Mouse (Mus musculus) cerebellum, adult 8-10 months (tissue): Measurements from ENCODE around the gene Gtf2f1.
"Not testable (repeated sequence)": the region's sequence is repeated elsewhere in the genome, so short reads cannot be mapped to it uniquely, and the experiment has no call there.

Experiments
- DNase-seq: peaks from one replicate; pipeline ENCODE4 v3.0.0; 2022

Gene Gtf2f1

GRCm38 (mm10) chr17:57011236-57012141 is at the start of gene Gtf2f1, which contains the start of gene Gm17949:
Gene Gtf2f1, minus strand, starts transcription at chr17:57011288.
Gene Gm17949, plus strand, starts transcription at chr17:57011469.
- DNase-seq = peak; percentile 90

GRCm38 (mm10) chr17:57060231-57060801 is 49.2 kb upstream of the Gtf2f1 start:
- peak; percentile 99 for DNase-seq

DNA sequence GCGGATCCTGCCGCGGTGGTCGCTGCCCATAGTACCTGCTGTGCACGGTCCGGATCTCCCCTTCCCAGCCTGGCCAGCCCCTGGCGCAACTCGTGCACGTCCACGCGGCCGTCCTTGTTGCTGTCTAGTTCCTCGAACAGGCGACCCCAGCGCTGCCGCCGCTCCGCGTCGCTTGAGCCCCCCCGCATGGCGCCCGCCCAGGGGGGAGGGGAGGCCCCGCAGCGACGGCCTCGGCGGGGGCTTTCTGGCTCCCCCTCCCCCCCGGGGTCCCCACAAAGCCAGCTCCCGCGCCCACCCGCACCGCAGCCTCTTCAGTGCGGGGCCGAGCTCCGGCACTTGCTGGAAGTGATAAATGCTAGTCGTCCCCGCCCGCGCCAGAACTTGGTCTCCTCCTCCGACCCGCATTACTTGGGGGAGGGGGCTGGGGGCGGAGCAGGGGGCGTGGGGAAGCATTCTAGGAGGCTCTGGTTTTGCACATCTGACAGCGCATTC is 48.4 kb upstream of the Gtf2f1 start, which contains the start of gene Slc25a23:
Gene Slc25a23, minus strand, starts transcription at position 378 of the 492 bp plus-strand sequence.
- peak; percentile 70 for DNase-seq

GRCm38 (mm10) chr17:57058891-57059485 is 47.9 kb upstream of the Gtf2f1 start, which contains the start of gene Crb3:
Gene Crb3, plus strand, starts transcription at chr17:57059105.
- peak; percentile 60 for DNase-seq

- no peak for DNase-seq
Observed at GRCm38 (mm10) chr17:57056246-57056645, 45.2 kb upstream of the Gtf2f1 start.

- not testable (repeated sequence) for DNase-seq
Observed at GRCm38 (mm10) chr17:57051679-57052078, 40.6 kb upstream of the Gtf2f1 start.

DNA sequence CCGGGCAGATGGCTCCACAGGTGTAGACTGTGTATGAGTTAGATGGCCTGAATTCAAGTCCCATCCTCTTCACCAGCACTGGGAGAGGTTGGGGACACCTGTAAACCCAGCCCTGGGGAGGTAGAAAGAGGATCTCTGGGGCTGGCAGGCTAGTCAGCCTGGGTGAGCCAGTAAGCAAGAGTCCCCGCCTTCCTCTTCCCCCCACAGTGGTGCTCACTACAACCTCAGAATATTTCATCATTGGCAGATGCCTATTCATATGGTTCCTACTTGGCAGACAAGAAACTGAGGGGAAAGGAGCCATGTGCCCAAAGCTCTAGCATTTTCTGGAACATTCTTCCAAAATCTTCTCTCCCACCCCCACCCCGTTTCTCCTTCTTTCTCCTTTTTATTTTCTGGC is 37.7 kb upstream of the Gtf2f1 start:
- no peak for DNase-seq

DNA sequence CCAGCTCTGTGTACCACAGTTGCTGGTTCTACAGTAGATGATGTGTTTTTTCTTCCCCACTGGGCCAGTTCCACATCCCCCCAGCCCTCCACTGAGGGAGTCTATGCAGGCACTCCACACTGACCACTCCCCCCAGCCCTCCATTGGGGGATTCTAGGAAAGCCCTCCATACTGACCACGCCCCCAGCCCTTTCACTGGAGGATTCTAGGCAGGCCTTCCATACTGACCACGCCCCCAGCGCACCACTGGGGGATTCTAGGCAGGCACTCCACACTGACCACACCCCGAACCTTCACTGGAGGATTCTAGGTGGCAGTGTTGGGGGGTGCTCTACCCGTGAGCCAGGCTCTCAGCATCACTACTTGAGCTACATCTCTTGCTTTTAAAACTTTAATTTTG is 36.3 kb upstream of the Gtf2f1 start:
- DNase-seq = no peak

DNA sequence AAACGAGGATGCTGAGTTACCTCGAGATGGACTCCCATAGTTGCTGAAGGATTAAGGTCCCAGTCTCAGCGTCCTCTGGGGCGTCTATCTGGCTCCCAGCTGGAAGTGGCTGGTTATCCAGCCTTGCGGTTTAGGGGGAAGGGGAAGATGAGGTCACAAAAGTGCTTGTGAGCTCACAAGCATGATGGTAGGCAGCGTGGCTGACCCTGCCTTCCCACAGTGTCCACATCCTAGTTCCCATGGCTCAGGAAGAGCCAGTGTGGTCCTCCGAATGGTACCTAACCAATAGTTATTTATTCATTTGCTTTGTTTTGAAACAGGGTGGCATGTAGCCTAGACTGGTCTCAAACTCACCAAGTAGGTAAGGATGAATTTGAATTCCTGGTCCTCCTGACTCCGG is 30.5 kb upstream of the Gtf2f1 start, which contains the start of gene Slc25a41:
Gene Slc25a41, minus strand, starts transcription at position 101 of the 400 bp plus-strand sequence.
- DNase-seq = no peak

DNA sequence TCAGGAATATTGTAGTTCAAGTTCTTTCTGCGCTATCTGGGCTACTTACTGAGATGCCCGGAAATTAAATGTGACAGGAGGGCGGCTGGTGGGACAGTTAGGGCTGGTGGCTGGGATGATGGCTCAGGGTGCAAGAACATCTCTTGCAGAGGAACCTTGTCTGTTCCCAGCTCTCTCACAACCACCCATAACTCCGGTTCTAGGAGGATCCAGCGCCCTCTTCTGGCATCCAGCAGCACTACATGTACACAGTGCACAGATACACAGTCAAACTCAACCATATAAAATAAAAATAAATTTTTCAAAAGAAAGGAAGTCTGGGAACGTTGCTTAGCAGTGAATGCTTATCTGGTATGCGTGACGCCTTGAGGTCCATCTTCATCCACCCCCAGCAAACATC is 27.9 kb upstream of the Gtf2f1 start:
- DNase-seq = no peak

DNA sequence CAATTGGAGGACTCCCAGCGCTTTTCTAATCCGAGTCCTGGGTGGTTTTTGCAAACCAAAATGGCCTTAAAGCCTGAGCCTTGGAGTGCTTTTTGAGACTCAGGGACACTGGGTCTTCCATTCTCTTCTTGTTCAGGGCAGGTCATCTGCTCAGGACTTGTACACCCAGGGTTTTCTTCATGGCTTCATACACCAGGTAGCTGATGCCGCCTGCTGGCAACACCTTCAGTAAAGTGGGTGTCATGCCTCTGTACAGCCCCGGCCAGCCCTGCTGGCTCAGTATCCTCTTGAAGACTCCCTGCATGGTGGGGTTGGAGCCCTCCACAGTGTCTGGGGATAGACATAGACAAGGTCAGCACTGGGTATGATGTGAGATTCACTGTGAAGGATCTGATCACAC is 21.8 kb upstream of the Gtf2f1 start:
- DNase-seq = peak; percentile 38

DNA sequence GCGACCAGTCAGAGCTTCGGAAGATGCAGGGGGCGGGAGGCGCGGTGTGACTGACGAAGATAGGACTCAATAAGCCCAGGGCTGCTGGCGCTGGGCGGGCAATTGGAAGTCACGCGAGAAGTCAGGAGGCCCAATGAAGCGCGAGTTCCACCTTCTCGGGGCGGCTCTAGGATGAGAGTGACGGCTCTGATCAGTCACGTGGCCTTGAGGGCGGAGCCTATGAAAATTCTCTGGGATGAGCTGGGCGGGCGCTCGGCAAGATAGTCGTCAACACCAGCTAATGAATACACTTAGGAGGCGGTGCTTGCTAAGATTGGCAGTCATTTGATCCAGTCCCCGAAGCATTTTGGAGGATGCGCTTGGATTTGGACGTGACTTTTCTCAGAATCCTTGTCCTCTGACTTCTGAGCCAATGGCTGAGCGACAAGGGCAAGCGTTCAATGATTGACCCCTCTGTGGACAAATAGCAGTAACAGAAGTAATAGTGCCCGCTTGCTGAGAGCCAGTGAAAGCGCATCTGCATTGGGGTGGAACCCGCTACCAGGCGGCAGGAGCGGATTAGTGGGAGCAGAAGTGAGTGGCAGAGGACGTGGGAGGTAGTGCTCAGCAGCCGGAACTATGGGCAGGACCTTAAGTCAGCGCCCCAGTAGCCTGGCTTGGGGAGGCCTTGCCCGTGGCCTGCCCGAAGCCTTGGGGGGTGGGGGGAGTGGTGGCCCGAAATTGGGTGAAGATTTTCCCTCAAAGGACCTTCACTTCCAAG is 20.8 kb upstream of the Gtf2f1 start:
- DNase-seq = peak; percentile 99

DNA sequence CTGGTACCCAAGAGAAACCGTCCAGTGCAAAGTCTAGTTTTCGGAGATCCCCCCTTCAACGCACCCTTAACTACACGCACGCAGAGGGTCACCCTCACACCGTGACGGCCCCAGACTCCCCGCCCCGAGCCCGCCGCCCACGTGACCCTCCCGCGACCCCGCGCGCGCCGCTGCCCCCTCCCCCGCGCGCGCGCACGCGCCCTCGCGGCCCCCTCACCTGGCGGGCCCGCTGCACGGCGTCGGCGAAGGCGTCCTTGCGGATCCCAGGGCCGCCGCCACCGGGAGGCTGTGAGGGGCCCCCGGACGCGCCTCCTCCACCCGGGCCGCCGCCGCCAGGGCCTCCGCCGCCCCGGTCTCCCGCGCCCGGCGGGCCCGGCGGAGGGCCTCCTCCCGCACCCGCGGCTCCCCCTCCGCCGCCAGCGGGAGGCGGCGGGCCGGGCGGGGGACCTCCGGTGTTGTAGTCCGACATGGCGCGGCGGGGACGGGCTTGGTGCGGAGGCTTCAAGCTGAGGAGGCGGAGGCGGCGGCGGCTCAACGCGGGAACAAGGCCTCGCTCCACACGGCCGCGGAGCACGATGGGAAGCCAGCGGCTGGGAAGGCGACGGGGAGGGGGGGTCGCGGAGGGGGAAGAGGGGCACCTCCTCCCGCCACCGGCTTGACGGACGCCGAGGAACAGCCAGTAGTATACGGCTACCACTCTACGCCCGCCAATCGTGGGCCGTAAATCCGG is 20.0 kb upstream of the Gtf2f1 start, which contains the start of gene Khsrp:
Gene Khsrp, minus strand, starts transcription at position 592 of the 730 bp plus-strand sequence.
- DNase-seq = no peak

DNA sequence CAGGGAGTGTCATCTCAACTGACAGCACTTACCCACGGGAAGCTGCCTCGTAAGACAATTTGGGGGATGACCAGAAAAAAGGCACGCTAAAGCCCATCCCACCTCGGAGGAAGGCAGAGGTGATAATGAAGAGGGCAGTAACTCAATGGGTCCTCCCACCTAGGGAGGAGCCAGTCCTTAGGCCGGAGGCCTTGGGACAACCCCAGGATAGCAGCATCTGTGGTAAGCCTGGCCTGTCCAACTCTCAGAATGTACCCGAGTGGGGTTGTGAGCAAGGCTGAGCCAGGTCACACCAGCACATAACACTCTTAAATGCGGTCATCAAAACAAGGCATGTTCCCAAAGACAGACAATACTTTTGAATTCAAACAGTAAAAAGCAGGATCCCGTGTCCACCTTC is 18.6 kb upstream of the Gtf2f1 start:
- no peak for DNase-seq

DNA sequence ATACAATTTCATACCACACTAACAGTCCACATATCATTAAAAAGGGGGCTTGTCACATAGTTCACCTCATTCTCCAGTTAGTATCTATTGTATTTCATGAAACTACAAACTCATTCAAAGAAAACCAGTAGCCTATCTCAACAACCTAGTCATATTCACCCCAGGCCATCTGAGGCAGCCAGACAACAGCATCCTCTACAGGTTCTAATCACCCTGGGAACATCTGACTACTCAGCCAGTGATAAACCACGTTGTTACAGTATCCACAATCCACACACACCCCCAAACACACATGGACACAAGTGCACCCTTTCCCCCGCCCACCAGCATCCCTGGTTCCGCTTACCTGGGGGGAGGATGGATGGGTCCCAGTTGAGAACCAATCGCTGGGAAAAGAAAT is 16.4 kb upstream of the Gtf2f1 start:
- DNase-seq = no peak

- no peak for DNase-seq
Observed at GRCm38 (mm10) chr17:57020960-57021359, 9.9 kb upstream of the Gtf2f1 start.

DNA sequence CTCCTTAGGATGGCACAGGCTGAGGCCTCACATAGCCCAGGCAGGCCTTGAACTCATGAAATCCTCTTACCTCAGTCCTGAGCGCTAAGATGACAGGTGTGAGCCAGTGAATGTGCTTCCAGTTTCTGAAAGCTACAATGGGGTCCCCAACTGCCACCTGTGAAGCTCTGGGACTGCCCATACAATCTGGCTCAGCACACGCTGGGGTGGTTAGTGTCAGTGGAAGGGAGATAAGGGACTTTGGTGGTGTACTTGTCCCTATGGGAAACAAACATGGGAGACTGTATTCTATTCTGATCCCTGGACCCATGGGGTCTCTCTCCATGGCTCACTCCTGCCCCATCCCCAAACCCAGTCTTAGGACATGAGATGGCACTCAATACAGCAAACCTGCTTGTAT is 8.6 kb upstream of the Gtf2f1 start:
- no peak for DNase-seq

- DNase-seq = peak; percentile 43
Observed at GRCm38 (mm10) chr17:57012245-57012795, 1.2 kb upstream of the Gtf2f1 start.

DNA sequence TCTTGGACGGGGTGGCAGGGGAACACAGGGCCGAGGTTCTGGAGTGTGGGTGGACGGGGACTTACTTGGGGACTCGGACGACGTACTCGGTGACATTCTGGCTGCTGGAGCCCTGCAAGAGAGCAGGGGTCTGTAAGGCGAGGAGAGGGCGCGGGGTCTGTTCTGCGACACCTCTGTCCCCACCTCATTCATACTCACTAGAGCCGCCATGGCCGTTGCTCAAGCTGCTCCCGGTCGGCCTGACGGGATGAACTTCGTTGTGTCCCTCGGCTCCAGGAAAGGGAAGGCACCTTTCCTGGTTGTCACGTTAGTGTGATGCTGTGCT is 215 bp downstream of the Gtf2f1 start:
- no peak for DNase-seq

DNA sequence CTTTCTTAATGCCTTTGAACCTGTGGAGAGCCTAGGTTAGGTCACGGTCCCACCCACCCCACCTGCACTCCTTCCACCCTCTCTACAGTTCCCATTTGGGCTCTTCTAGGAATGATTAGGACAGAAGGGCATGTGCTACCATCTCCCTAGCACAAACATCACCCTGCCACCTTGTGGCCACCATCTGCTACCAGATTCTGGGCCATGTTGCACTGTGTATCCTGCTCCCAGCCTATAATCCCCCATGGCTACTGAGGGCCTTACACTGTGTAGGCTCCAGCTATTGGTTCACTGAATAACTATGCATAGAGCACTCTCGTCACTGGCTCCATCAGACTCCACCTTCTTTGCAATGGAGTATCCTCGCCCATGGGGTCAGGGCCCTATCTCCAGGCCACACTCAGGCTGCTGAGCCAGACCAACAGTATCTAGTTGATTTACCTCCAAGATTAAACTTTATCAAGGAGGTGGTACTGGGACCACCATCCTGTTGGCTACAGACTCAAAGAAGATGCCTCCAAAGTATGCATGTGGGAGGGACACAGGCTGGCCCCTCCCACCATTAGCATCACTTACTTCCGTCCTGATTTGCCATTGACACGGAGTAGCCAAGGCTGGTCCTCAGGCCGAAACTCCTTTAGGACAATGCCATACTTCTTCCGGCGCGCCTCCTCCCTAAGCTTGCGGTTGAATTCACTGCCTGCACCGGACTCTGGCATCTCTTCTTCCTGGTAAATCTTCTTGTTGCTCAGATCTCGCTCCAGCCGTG is 3.8 kb downstream of the Gtf2f1 start:
- DNase-seq = no peak

GRCm38 (mm10) chr17:57003994-57004393 is 7.1 kb downstream of the Gtf2f1 start:
- DNase-seq = no peak
